Mouse (Mus musculus) heart, embryonic 11.5 days (tissue): ENCODE data around the gene Gpc5. TPM values are rescaled to one million over a fixed set of nuclear protein-coding genes. Genes with fewer than 3 reads are reported as not detected.

Experiments used
- ATAC-seq: fragments of 200-750 bp; cut with Nextera tagmentation; replicated peaks from 2 replicates; pipeline ENCODE4 v1.8.0; 2017; ENCODE audit warnings: moderate library complexity; ENCODE audit not compliant: insufficient number of reproducible peaks, low FRiP score, low TSS enrichment
- H3K27ac ChIP-seq: fragments of 300-500 bp; sonication (generic); 2 replicates; pipeline ENCODE4 v1.5.1; 2014; ENCODE audit warnings: mild to moderate bottlenecking, low read depth, low read length
- H3K27me3 ChIP-seq: fragments of 300-500 bp; sonication (generic); 2 replicates; pipeline ENCODE4 v1.6.1; 2014; ENCODE audit warnings: mild to moderate bottlenecking, low read length, mixed read lengths; ENCODE audit not compliant: control insufficient read depth, insufficient read depth
- H3K36me3 ChIP-seq: fragments of 300-500 bp; sonication (generic); 2 replicates; pipeline ENCODE4 v1.6.1; 2014; ENCODE audit warnings: mild to moderate bottlenecking, low read length, moderate library complexity, mixed read lengths; ENCODE audit not compliant: control insufficient read depth, insufficient read depth
- H3K4me1 ChIP-seq: fragments of 300-500 bp; sonication (generic); 2 replicates; pipeline ENCODE4 v1.6.1; 2014; ENCODE audit warnings: low read length; ENCODE audit not compliant: control insufficient read depth, insufficient read depth
- H3K4me2 ChIP-seq: fragments of 300-500 bp; sonication (generic); 2 replicates; pipeline ENCODE4 v1.6.1; 2014; ENCODE audit warnings: mild to moderate bottlenecking, moderate library complexity
- H3K4me3 ChIP-seq: fragments of 300-500 bp; sonication (generic); 2 replicates; pipeline ENCODE4 v1.5.1; 2014; ENCODE audit warnings: low read depth, low read length
- H3K9ac ChIP-seq: fragments of 300-500 bp; sonication (generic); 2 replicates; pipeline ENCODE4 v1.6.1; 2014; ENCODE audit warnings: mild to moderate bottlenecking, low read depth, low read length, moderate library complexity
- H3K9me3 ChIP-seq: fragments of 300-500 bp; sonication (generic); replicated peaks from 2 replicates; pipeline ENCODE4 v1.6.1; 2016; ENCODE audit warnings: low read length; ENCODE audit not compliant: control insufficient read depth
- WGBS: fragments of 180-500 bp; shearing (Covaris S2); extraction: QIAGEN DNeasy Blood & Tissue Kit; methylation state at CpG from one replicate; pipeline ENCODE4 v1.1.7; 2014; ENCODE audit not compliant: insufficient replicate concordance; 5-methylcytosine and 5-hydroxymethylcytosine counted together
- polyA plus RNA-seq: library from polyadenylated mRNA; unstranded; fragments of >200 nt; fragmentation: Nextera tagmentation; extraction: Ambion mirVana; gene quantifications from 2 replicates; pipeline ENCODE4 v1.2.1, GENCODE M21; 2014

The Gpc5 gene
- polyA plus RNA-seq, 1 experiment from 2014 or later, result 0.53 TPM

DNA sequence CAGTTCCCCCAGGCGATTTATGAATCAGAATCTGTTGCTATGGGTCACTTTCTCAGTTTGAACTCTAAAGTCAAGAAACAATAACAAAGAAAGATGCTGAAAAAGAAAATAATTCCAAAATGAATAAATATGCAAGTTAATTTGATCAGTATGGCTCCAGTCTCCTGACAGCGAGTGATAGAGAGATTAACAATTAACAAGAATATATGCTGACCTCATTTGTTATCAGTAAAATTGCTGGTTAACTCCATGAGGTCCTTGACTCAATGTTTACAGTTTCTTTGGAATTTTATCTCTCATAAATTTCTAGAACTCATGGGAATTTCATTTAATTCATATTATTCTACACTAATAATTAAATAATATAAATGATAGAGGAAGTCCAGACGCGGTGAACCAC lies 1244.2 kb downstream of the Gpc5 start:
- Histone ChIP-seq H3K4me1 (no peaks in the 10 kb centered on the region), H3K9ac (no peak overlapping the region), H3K27me3 (no peaks in the 10 kb centered on the region), H3K27ac (no peak overlapping the region), H3K9me3 (no peaks in the 10 kb centered on the region), H3K4me3 (no peak overlapping the region), H3K36me3 (no peaks in the 10 kb centered on the region), H3K4me2 (no peak overlapping the region)
- no peak for ATAC-seq
- WGBS, result 81% methylated on average over 4 of the region's 4 CpGs

DNA sequence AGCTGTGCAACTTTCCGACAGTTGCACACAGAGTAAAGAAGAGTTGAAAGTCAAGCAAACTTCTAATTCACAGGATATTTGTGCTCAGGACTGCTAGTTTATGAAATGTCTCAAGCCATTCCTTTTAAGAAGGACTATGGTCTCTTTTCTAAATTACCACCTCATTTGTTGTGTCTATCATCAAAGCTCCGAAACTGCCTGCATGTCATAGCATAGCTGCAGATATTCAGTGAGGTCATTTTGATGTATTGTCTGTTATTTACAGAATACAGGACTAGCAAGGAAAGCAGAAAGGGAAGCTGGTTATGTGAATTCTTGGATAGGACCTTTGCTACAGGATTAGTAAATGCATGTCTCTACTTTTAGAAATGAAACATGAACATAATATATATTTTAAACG lies 1246.4 kb downstream of the Gpc5 start:
- H3K4me2 ChIP-seq, result no peak overlapping the region
- no peaks in the 10 kb centered on the region for H3K36me3 ChIP-seq
- H3K4me3 ChIP-seq, result no peak overlapping the region
- H3K27me3 ChIP-seq, result no peaks in the 10 kb centered on the region
- H3K4me1 ChIP-seq, result no peaks in the 10 kb centered on the region
- H3K9ac ChIP-seq, result no peak overlapping the region
- no peak overlapping the region for H3K27ac ChIP-seq
- 64% methylated on average over 3 of the region's 3 CpGs for WGBS
- H3K9me3 ChIP-seq, result no peaks in the 10 kb centered on the region
- ATAC-seq, result no peak

DNA sequence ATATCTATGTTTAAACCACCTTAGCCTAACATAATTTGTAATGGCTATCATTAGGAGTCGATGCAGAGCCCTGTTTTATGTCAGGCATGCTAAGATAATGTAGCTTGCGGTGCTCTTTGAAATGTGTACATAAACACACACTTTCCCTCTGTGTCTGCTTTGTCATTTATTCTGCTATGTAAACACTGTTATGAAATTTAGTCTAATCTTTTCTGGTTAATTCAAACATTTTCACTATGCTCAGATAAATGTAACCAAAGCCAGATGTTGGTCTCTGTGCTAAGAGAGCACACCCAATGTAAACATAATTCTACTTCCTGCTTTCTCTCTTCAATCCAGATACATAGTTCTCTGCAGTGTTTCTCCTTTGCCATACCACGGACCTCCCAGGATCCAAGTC lies 1256.5 kb downstream of the Gpc5 start:
- Histone ChIP-seq H3K9ac (no peak overlapping the region), H3K36me3 (no peaks in the 10 kb centered on the region), H3K4me2 (no peak overlapping the region), H3K9me3 (no peaks in the 10 kb centered on the region), H3K4me1 (no peaks in the 10 kb centered on the region), H3K27me3 (no peaks in the 10 kb centered on the region), H3K4me3 (no peak overlapping the region), H3K27ac (no peak overlapping the region)
- 42% methylated on average over 3 of the region's 3 CpGs for WGBS
- no peak for ATAC-seq

DNA sequence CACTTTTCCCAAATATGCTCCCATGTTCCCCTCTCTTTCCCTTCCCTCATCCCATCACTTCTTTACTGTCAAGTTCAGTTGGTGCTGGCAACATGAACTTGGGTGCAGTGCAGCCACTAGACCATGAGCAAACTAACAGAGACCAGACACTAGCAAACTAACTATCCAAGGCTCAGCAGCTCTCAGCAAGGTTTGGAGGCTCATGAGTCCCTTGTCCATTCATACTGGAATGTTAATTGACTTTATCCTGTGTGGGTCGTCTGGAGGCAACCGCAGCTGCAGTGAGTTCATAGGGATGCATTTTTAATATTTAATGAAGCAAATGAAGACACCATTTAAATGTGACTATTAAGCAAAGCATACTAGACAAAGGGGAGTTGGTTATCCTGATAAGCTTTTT lies 1292.6 kb downstream of the Gpc5 start:
- no peak overlapping the region for H3K27ac ChIP-seq
- no peaks in the 10 kb centered on the region for H3K9me3 ChIP-seq
- H3K4me2 ChIP-seq, result no peak overlapping the region
- H3K36me3 ChIP-seq, result no peaks in the 10 kb centered on the region
- H3K9ac ChIP-seq, result no peak overlapping the region
- 80% methylated on average over 2 of the region's 2 CpGs for WGBS
- no peaks in the 10 kb centered on the region for H3K4me1 ChIP-seq
- no peak overlapping the region for H3K4me3 ChIP-seq
- no peak for ATAC-seq
- no peaks in the 10 kb centered on the region for H3K27me3 ChIP-seq

DNA sequence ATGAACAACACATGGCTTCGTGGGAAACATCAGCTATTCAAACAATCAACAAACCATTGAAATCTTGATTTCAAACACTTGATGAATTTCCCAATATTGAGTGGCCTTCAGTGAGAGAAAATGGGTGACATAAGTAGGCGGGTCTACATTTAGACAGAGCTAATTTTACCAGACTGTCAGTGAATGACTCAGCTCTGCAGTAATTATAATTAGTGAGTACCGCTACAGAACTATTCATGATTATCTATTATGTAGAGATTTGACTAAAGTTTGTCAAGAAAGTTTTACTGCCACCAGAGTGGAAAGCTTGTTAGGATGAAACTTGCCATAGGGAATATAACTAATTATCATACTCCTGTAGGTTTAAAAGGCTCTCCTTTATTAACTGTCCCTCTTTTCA lies 1323.5 kb downstream of the Gpc5 start:
- Histone ChIP-seq H3K9ac (no peak overlapping the region), H3K27ac (no peak overlapping the region), H3K4me1 (no peaks in the 10 kb centered on the region), H3K4me2 (no peak overlapping the region), H3K4me3 (no peak overlapping the region), H3K36me3 (no peaks in the 10 kb centered on the region), H3K9me3 (no peaks in the 10 kb centered on the region), H3K27me3 (no peaks in the 10 kb centered on the region)
- no peak for ATAC-seq
- 81% methylated on average over 3 of the region's 3 CpGs for WGBS

DNA sequence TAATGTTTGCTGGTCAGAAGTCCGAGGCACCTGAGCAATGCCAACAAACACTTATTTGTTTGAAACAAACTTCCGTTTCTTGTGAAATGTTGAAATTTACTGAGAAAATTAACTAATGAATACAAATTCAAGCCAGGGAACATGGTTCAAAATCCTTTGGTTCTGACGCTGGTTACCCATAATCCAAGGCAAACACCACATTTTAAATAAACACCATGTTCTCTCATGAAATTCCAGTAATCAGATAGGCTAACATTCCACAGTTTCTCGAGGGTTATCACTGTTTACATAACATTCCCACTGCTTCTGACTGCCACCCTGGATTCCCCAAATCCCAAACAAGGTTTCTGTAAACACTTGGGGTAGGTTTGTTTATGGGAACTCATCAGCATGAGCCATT lies 1356.2 kb downstream of the Gpc5 start:
- H3K4me2 ChIP-seq, result no peak overlapping the region
- 47% methylated on average over 4 of the region's 4 CpGs for WGBS
- no peak for ATAC-seq
- H3K4me1 ChIP-seq, result no peaks in the 10 kb centered on the region
- no peak overlapping the region for H3K4me3 ChIP-seq
- no peaks in the 10 kb centered on the region for H3K9me3 ChIP-seq
- H3K27me3 ChIP-seq, result no peaks in the 10 kb centered on the region
- no peaks in the 10 kb centered on the region for H3K36me3 ChIP-seq
- H3K9ac ChIP-seq, result no peak overlapping the region
- H3K27ac ChIP-seq, result no peak overlapping the region

DNA sequence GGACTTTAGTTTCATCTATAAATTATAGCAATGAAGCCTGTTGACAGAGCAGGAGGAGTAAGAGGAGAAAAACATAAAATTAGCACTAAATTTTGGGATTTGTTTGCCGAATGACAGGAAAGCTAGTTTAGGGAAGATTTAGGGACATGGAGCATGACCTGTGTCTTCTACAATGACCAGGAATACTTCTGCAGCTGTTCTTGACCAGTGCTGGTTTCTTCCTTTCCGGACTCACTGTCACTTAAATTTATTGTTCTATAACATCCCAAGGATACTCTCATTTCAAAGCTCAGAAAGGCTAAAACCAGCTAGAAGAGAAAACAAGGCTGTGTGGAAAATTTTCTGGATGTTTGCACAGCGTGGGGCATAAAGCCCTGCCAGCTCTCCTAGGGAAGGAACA lies 1361.3 kb downstream of the Gpc5 start:
- H3K27ac ChIP-seq, result no peak overlapping the region
- no peak for ATAC-seq
- H3K4me1 ChIP-seq, result no peaks in the 10 kb centered on the region
- no peaks in the 10 kb centered on the region for H3K9me3 ChIP-seq
- 77% methylated on average over 3 of the region's 3 CpGs for WGBS
- H3K4me3 ChIP-seq, result no peak overlapping the region
- no peak overlapping the region for H3K4me2 ChIP-seq
- no peak overlapping the region for H3K9ac ChIP-seq
- H3K36me3 ChIP-seq, result no peaks in the 10 kb centered on the region
- H3K27me3 ChIP-seq, result no peaks in the 10 kb centered on the region

DNA sequence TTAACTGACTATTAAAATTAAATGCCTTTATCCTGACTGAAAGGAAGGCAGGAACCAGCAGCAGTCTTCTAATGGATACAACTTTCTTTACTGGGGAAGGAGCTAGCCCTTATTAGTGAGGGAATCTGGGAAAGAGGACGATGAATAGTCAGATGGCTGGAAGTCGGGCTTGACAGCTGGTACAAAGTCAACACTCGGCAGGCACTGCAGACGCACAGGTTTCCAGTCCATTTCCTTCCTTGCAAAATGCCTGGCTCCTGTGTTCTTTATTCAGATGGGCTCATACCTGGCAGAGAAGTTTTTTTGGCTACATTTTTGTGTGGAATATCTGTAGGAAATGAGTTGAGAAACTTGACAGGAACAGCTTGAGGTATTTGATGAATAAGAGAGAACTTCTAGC lies 1364.2 kb downstream of the Gpc5 start:
- Histone ChIP-seq H3K27me3 (no peaks in the 10 kb centered on the region), H3K27ac (no peak overlapping the region), H3K36me3 (no peaks in the 10 kb centered on the region), H3K4me3 (no peak overlapping the region), H3K4me2 (no peak overlapping the region), H3K9me3 (no peaks in the 10 kb centered on the region), H3K4me1 (no peaks in the 10 kb centered on the region), H3K9ac (no peak overlapping the region)
- WGBS, result 53% methylated on average over 4 of the region's 4 CpGs
- ATAC-seq, result no peak

DNA sequence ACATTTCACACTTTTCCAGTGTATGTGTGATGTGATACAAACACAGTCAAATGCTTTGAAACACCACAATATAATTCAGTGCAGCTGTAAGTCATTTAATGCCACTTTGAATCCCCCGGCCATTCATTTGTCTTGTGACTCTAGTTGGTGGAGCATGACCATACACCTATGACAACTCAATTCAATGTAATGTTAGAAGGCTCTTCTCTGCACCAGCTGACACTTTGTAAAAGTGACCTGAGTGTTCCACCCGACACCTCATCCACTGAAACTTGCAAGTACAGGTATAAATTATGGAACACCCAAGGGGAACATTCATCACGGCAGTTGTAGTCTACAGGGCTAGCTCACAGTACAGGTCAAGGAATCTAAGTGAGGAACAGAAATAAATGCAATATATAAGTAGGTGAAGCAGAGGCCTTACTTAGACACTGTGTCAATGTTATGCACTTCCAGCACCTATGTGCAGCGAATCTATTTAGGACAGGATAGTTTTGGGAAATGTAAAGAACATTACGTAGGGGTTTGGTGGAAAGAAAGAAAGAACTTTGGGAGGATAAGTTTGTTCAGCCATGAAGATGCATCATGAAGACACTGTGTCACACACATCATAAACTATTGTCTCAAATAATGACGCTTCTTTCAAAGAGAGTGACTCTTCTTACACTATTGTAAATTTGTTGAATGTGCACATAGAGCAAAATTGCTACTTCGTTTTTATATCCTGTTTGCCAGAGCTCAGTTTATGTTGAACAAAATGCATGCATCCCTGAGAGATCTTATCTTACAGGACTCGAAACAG lies 1381.6 kb downstream of the Gpc5 start:
- no peak overlapping the region for H3K4me2 ChIP-seq
- H3K4me1 ChIP-seq, result no peaks in the 10 kb centered on the region
- no peak overlapping the region for H3K9ac ChIP-seq
- H3K27me3 ChIP-seq, result no peaks in the 10 kb centered on the region
- no peak overlapping the region for H3K4me3 ChIP-seq
- no peaks in the 10 kb centered on the region for H3K36me3 ChIP-seq
- ATAC-seq, result no peak
- H3K27ac ChIP-seq, result no peak overlapping the region
- 75% methylated on average over 8 of the region's 8 CpGs for WGBS
- no peaks in the 10 kb centered on the region for H3K9me3 ChIP-seq
